Mouse (Mus musculus) lung, postnatal 0 days (tissue): ENCODE measurements around the gene Grm2.

ENCODE experiments used
- CTCF ChIP-seq: IDR thresholded peaks from 2 replicates; pipeline ENCODE4 v1.5.1; 2016; ENCODE audit warnings: antibody characterized with exemption, mild to moderate bottlenecking
- EP300 ChIP-seq: IDR thresholded peaks from 2 replicates; pipeline ENCODE4 v1.6.1; 2016; ENCODE audit warnings: antibody characterized with exemption, mild to moderate bottlenecking, control low read depth

- no peak for TF ChIP-seq EP300
- no peak for TF ChIP-seq CTCF
Observed at GRCm38 (mm10) chr9:106663200-106663599, 7.3 kb upstream of the Grm2 start.
